In genomic region chr6:114921632-114922354, GRCm38 (mm10) we compare ENCODE assay signal across 8 mouse cellular contexts. TPM values are rescaled to one million over a fixed set of nuclear protein-coding genes. Genes with fewer than 3 reads are reported as not detected.
DNase-seq lines count a peak whose midpoint lies in the region; ATAC-seq lines count a peak whose summit lies in the region.

No protein-coding gene starts in this region.

- H3K4me2 ChIP-seq in heart, embryonic 12.5 days: peak overlapping the region; percentile 77
- peak overlapping the region; percentile 75 for H3K4me2 ChIP-seq in kidney, embryonic 16.5 days (replicated peaks; ENCODE audit: low read depth, low read length)
- peak overlapping the region; percentile 85 for H3K4me2 ChIP-seq in liver, embryonic 11.5 days

- H3K27me3 ChIP-seq in erythroblast, embryonic 14.5 days (ENCODE audit: control insufficient read depth): no peaks in the 10 kb centered on the region
- H3K27me3 ChIP-seq in heart, embryonic 12.5 days (replicated peaks): no peaks in the 10 kb centered on the region
- no peaks in the 10 kb centered on the region for H3K27me3 ChIP-seq in kidney, embryonic 16.5 days (ENCODE audit: insufficient read depth, low read length)
- H3K27me3 ChIP-seq in liver, embryonic 11.5 days (replicated peaks; ENCODE audit: control insufficient read depth, insufficient read depth, low read length): no peaks in the 10 kb centered on the region

- 5% methylated on average over 15 of the region's 15 CpGs for WGBS in heart, embryonic 12.5 days
- WGBS in kidney, embryonic 16.5 days: 1% methylated on average over 15 of the region's 15 CpGs
- WGBS in liver, embryonic 11.5 days: 7% methylated on average over 15 of the region's 15 CpGs

- peaks cover 41% of the 10 kb centered on the region for H3K4me1 ChIP-seq in erythroblast, embryonic 14.5 days (ENCODE audit: control insufficient read depth)
- H3K4me1 ChIP-seq in heart, embryonic 12.5 days (replicated peaks): peaks cover 30% of the 10 kb centered on the region
- H3K4me1 ChIP-seq in kidney, embryonic 16.5 days (ENCODE audit: insufficient read depth, low read length): peaks cover 35% of the 10 kb centered on the region
- peaks cover 30% of the 10 kb centered on the region for H3K4me1 ChIP-seq in liver, embryonic 11.5 days (replicated peaks; ENCODE audit: control insufficient read depth, insufficient read depth, low read length)

- peak; percentile 91 for ATAC-seq in heart, embryonic 12.5 days (ENCODE audit: insufficient number of reproducible peaks, low FRiP score)
- peak; percentile 96 for ATAC-seq in kidney, embryonic 16.5 days (ENCODE audit: low FRiP score, low TSS enrichment)
- ATAC-seq in liver, embryonic 11.5 days (replicated peaks; ENCODE audit: low FRiP score): peak; percentile 89
- peak; percentile 81 for ATAC-seq in monocyte, adult 5-6 weeks (replicated peaks; ENCODE audit: insufficient number of reproducible peaks, low FRiP score, low TSS enrichment, poor library complexity, severe bottlenecking)

- H3K27ac ChIP-seq in heart, embryonic 12.5 days (ENCODE audit: poor library complexity, severe bottlenecking): peak overlapping the region; percentile 92
- H3K27ac ChIP-seq in kidney, embryonic 16.5 days (ENCODE audit: low read length): peak overlapping the region; percentile 95
- H3K27ac ChIP-seq in liver, embryonic 11.5 days (ENCODE audit: low read depth, low read length): peak overlapping the region; percentile 51

- peaks cover 3% of the 10 kb centered on the region for H3K36me3 ChIP-seq in erythroblast, embryonic 14.5 days (ENCODE audit: control insufficient read depth)
- peaks cover 8% of the 10 kb centered on the region; the same call in 1 of the 2 replicates for H3K36me3 ChIP-seq in heart, embryonic 12.5 days
- no peaks in the 10 kb centered on the region; the same call in 1 of the 2 replicates for H3K36me3 ChIP-seq in kidney, embryonic 16.5 days (ENCODE audit: insufficient read depth, low read length)
- H3K36me3 ChIP-seq in liver, embryonic 11.5 days (ENCODE audit: control insufficient read depth, insufficient read depth, low read length): peaks cover 3% of the 10 kb centered on the region; the same call in 1 of the 2 replicates

- peak overlapping the region; percentile 92 for H3K9ac ChIP-seq in heart, embryonic 12.5 days
- H3K9ac ChIP-seq in kidney, embryonic 16.5 days (replicated peaks; ENCODE audit: low read length): peak overlapping the region; percentile 94
- H3K9ac ChIP-seq in liver, embryonic 11.5 days (ENCODE audit: low read depth, low read length): peak overlapping the region; percentile 68

- H3K4me3 ChIP-seq in erythroblast, embryonic 14.5 days (replicated peaks): peak overlapping the region; percentile 63
- H3K4me3 ChIP-seq in heart, embryonic 12.5 days: peak overlapping the region; percentile 82
- peak overlapping the region; percentile 71 for H3K4me3 ChIP-seq in kidney, embryonic 16.5 days (ENCODE audit: low read length)
- H3K4me3 ChIP-seq in liver, embryonic 11.5 days (ENCODE audit: low read depth, low read length): peak overlapping the region; percentile 66

- H3K9me3 ChIP-seq in erythroblast, embryonic 14.5 days (ENCODE audit: control insufficient read depth, low read length): peaks cover under 1% of the 10 kb centered on the region
- H3K9me3 ChIP-seq in heart, embryonic 12.5 days (replicated peaks): peaks cover under 1% of the 10 kb centered on the region; the same call in 1 of the 2 replicates
- peaks cover under 1% of the 10 kb centered on the region; the same call in 1 of the 2 replicates for H3K9me3 ChIP-seq in kidney, embryonic 16.5 days (ENCODE audit: low read length)
- no peaks in the 10 kb centered on the region; the same call in 1 of the 2 replicates for H3K9me3 ChIP-seq in liver, embryonic 11.5 days (ENCODE audit: control insufficient read depth, low read length)

- DNase-seq in cerebellum, postnatal 10 days: peak; percentile 76 to 84
- no peak for DNase-seq in cerebellum, adult 9-11 months
- DNase-seq in liver, embryonic 11.5 days (ENCODE audit: low spot score): peak; percentile 81
- peak; percentile 49 for DNase-seq in spleen, postnatal 14 days (ENCODE audit: low spot score in 2 of 2)

RNA-seq across cellular contexts. Expression of gene Vgll4, which starts 48.0 kb away (rescaled TPM):
- 0.35 and 0.53 TPM in 2 replicates for polyA plus RNA-seq in erythroblast, embryonic 14.5 days (2012)
- 74.3 and 76.4 TPM in 2 replicates for polyA plus RNA-seq in heart, embryonic 12.5 days (2016; fragmentation: Nextera tagmentation; extraction: Ambion mirVana)
- 114 and 123 TPM in 2 replicates for polyA plus RNA-seq in kidney, embryonic 16.5 days (2015; fragmentation: Nextera tagmentation; extraction: Ambion mirVana)
- 34.3 and 37.8 TPM in 2 replicates for polyA plus RNA-seq in liver, embryonic 11.5 days (2014; fragmentation: Nextera tagmentation; extraction: Ambion mirVana)
- 67.3 to 111 TPM (median 88.1 TPM) in 3 replicates for total RNA-seq in monocyte, adult 5-6 weeks (2017)

Comparison
In these comparisons a context has a peak if more than half of its experiments do, and no peak if none do; other contexts are left out.
1. RNA of gene Vgll4, which starts 48.0 kb away (polyA plus RNA-seq): 114 to 123 TPM in kidney, embryonic 16.5 days, 74.3 to 76.4 TPM in heart, embryonic 12.5 days and 34.3 to 37.8 TPM in liver, embryonic 11.5 days; 0.35 to 0.53 TPM in erythroblast, embryonic 14.5 days; every median in the first group is over 10 times any median in the second.
2. Peak in every context shown above with its lines, with median percentiles within 50 percentile points of each other: H3K4me3 ChIP-seq, ATAC-seq, H3K27ac ChIP-seq, H3K4me2 ChIP-seq and H3K9ac ChIP-seq.